Mouse (Mus musculus) midbrain, embryonic 11.5 days (tissue): ENCODE data around the gene Cdh6. TPM values are rescaled to one million over a fixed set of nuclear protein-coding genes. Genes with fewer than 3 reads are reported as not detected.
A peak's percentile ranks its signal among the peaks of the same experiment; 100 is the strongest.

ENCODE experiments used
- ATAC-seq: fragments of 200-750 bp; cut with Nextera tagmentation; 2 replicates; pipeline ENCODE4 v1.8.0; 2017; ENCODE audit warnings: moderate TSS enrichment, moderate library complexity; ENCODE audit not compliant: low FRiP score
- DNase-seq: peaks from one replicate; pipeline ENCODE4 v3.0.0; 2015; ENCODE audit warnings: low spot score; ENCODE audit errors: missing footprints
- H3K27ac ChIP-seq: fragments of 300-500 bp; sonication (generic); 2 replicates; pipeline ENCODE4 v1.5.1; 2014; ENCODE audit warnings: low read depth, low read length
- H3K27me3 ChIP-seq: fragments of 300-500 bp; sonication (generic); 2 replicates; pipeline ENCODE4 v1.6.1; 2014; ENCODE audit warnings: mild to moderate bottlenecking, low read length, moderate library complexity, mixed read lengths; ENCODE audit not compliant: control insufficient read depth, insufficient read depth
- H3K36me3 ChIP-seq: fragments of 300-500 bp; sonication (generic); 2 replicates; pipeline ENCODE4 v1.6.1; 2014; ENCODE audit warnings: mild to moderate bottlenecking, low read length, moderate library complexity, mixed read lengths; ENCODE audit not compliant: control insufficient read depth, insufficient read depth
- H3K4me1 ChIP-seq: fragments of 300-500 bp; sonication (generic); 2 replicates; pipeline ENCODE4 v1.6.1; 2014; ENCODE audit warnings: low read length; ENCODE audit not compliant: control insufficient read depth, insufficient read depth
- H3K4me2 ChIP-seq: fragments of 300-500 bp; sonication (generic); 2 replicates; pipeline ENCODE4 v1.6.1; 2014; ENCODE audit warnings: mild to moderate bottlenecking, moderate library complexity
- H3K4me3 ChIP-seq: fragments of 300-500 bp; sonication (generic); 2 replicates; pipeline ENCODE4 v1.5.1; 2014; ENCODE audit warnings: low read depth, low read length
- H3K9ac ChIP-seq: fragments of 300-500 bp; sonication (generic); 2 replicates; pipeline ENCODE4 v1.6.1; 2014; ENCODE audit warnings: low read length
- H3K9me3 ChIP-seq: fragments of 300-500 bp; sonication (generic); 2 replicates; pipeline ENCODE4 v1.6.1; 2016; ENCODE audit warnings: low read length; ENCODE audit not compliant: control insufficient read depth
- WGBS: fragments of 180-500 bp; shearing (Covaris S2); extraction: QIAGEN DNeasy Blood & Tissue Kit; methylation state at CpG from one replicate; pipeline ENCODE4 v1.1.7; 2014; 5-methylcytosine and 5-hydroxymethylcytosine counted together
- polyA plus RNA-seq: library from polyadenylated mRNA; unstranded; fragments of >200 nt; fragmentation: Nextera tagmentation; extraction: Ambion mirVana; gene quantifications from 2 replicates; pipeline ENCODE4 v1.2.1, GENCODE M21; 2014

Cdh6 gene
- polyA plus RNA-seq, 1 experiment from 2014 or later = 7.4 TPM

- no peak for DNase-seq
- 14% methylated on average over 1 of the region's 1 CpGs for WGBS
Measured at GRCm38 (mm10) chr15:13196237-13196636, 22.8 kb upstream of the Cdh6 start.

GRCm38 (mm10) chr15:13194048-13194447 lies 20.6 kb upstream of the Cdh6 start:
- H3K36me3 ChIP-seq = no peaks in the 10 kb centered on the region
- no peaks in the 10 kb centered on the region for H3K9me3 ChIP-seq
- no peaks in the 10 kb centered on the region for H3K4me1 ChIP-seq
- H3K4me3 ChIP-seq = no peak overlapping the region
- DNase-seq = peak; percentile 68
- no peaks in the 10 kb centered on the region for H3K27me3 ChIP-seq
- ATAC-seq = no peak
- no peak overlapping the region for H3K27ac ChIP-seq
- H3K9ac ChIP-seq = no peak overlapping the region
- no peak overlapping the region for H3K4me2 ChIP-seq

More at GRCm38 (mm10) chr15:13196237-13196636, 22.8 kb upstream of the Cdh6 start:
- Histone ChIP-seq H3K4me3 (no peak overlapping the region), H3K27ac (no peak overlapping the region), H3K4me2 (no peak overlapping the region), H3K27me3 (no peaks in the 10 kb centered on the region), H3K4me1 (no peaks in the 10 kb centered on the region), H3K9me3 (no peaks in the 10 kb centered on the region), H3K36me3 (no peaks in the 10 kb centered on the region), H3K9ac (no peak overlapping the region)
- ATAC-seq = no peak

GRCm38 (mm10) chr15:13193076-13193475 lies 19.6 kb upstream of the Cdh6 start:
- WGBS = 76% methylated on average over 11 of the region's 11 CpGs
- no peak for ATAC-seq
- H3K4me1 ChIP-seq = no peaks in the 10 kb centered on the region

GRCm38 (mm10) chr15:13183661-13184060 lies 10.2 kb upstream of the Cdh6 start:
- H3K36me3 ChIP-seq = no peaks in the 10 kb centered on the region
- ATAC-seq (no peak), DNase-seq (no peak)
- no peaks in the 10 kb centered on the region for H3K27me3 ChIP-seq
- no peaks in the 10 kb centered on the region for H3K9me3 ChIP-seq
- H3K9ac ChIP-seq = no peak overlapping the region
- 96% methylated on average over 5 of the region's 5 CpGs for WGBS
- no peak overlapping the region for H3K4me2 ChIP-seq
- H3K4me3 ChIP-seq = no peak overlapping the region
- H3K4me1 ChIP-seq = no peaks in the 10 kb centered on the region
- no peak overlapping the region for H3K27ac ChIP-seq

More at GRCm38 (mm10) chr15:13193076-13193475, 19.6 kb upstream of the Cdh6 start:
- no peak overlapping the region for H3K9ac ChIP-seq
- H3K36me3 ChIP-seq = no peaks in the 10 kb centered on the region
- no peaks in the 10 kb centered on the region for H3K9me3 ChIP-seq
- no peak overlapping the region for H3K27ac ChIP-seq
- H3K4me3 ChIP-seq = no peak overlapping the region
- H3K4me2 ChIP-seq = no peak overlapping the region
- DNase-seq = peak; percentile 75
- H3K27me3 ChIP-seq = no peaks in the 10 kb centered on the region

- Histone ChIP-seq H3K9ac (no peak overlapping the region), H3K36me3 (no peaks in the 10 kb centered on the region), H3K4me3 (no peak overlapping the region), H3K9me3 (no peaks in the 10 kb centered on the region), H3K27me3 (no peaks in the 10 kb centered on the region), H3K27ac (no peak overlapping the region), H3K4me2 (no peak overlapping the region), H3K4me1 (no peaks in the 10 kb centered on the region)
- WGBS = 51% methylated on average over 8 of the region's 8 CpGs
- DNase-seq = peak; percentile 61
- 0 out of 2 replicates have a peak, but pooled peaks have one; percentile 50 for ATAC-seq
Measured at GRCm38 (mm10) chr15:13181430-13181829, 8.0 kb upstream of the Cdh6 start.

GRCm38 (mm10) chr15:13181014-13181413 lies 7.5 kb upstream of the Cdh6 start:
- Histone ChIP-seq H3K27me3 (peaks cover 2% of the 10 kb centered on the region), H3K27ac (no peak overlapping the region), H3K9me3 (no peaks in the 10 kb centered on the region), H3K4me1 (no peaks in the 10 kb centered on the region), H3K36me3 (no peaks in the 10 kb centered on the region), H3K9ac (no peak overlapping the region), H3K4me2 (no peak overlapping the region), H3K4me3 (no peak overlapping the region)
- peak; percentile 88 for DNase-seq
- ATAC-seq = no peak
- WGBS = 56% methylated on average over 4 of the region's 4 CpGs

- WGBS = 17% methylated on average over 9 of the region's 9 CpGs
- Histone ChIP-seq H3K9me3 (no peaks in the 10 kb centered on the region), H3K27ac (no peak overlapping the region), H3K4me3 (no peak overlapping the region), H3K27me3 (peaks cover 7% of the 10 kb centered on the region), H3K4me1 (peaks cover 12% of the 10 kb centered on the region), H3K4me2 (no peak overlapping the region), H3K36me3 (no peaks in the 10 kb centered on the region), H3K9ac (no peak overlapping the region)
- ATAC-seq (no peak), DNase-seq (peak; percentile 89)
Measured at GRCm38 (mm10) chr15:13175978-13176377, 2.5 kb upstream of the Cdh6 start.

- peaks cover 7% of the 10 kb centered on the region for H3K27me3 ChIP-seq
- H3K4me1 ChIP-seq = peaks cover 12% of the 10 kb centered on the region
- H3K36me3 ChIP-seq = no peaks in the 10 kb centered on the region
- no peak for DNase-seq
- H3K4me3 ChIP-seq = no peak overlapping the region; the same call in 1 of the 2 replicates
- no peak overlapping the region for H3K9ac ChIP-seq
- H3K9me3 ChIP-seq = no peaks in the 10 kb centered on the region
- ATAC-seq = no peak
- WGBS = 10% methylated on average over 6 of the region's 6 CpGs
- peak overlapping the region; percentile 72 for H3K4me2 ChIP-seq
- no peak overlapping the region for H3K27ac ChIP-seq
Measured at GRCm38 (mm10) chr15:13174618-13174980, 1.1 kb upstream of the Cdh6 start.

GRCm38 (mm10) chr15:13173840-13174617 lies 554 bp upstream of the Cdh6 start:
- Histone ChIP-seq H3K27ac (no peak overlapping the region), H3K4me3 (peak overlapping the region; percentile 70), H3K9ac (peak overlapping the region; percentile 43), H3K4me2 (peak overlapping the region; percentile 72), H3K4me1 (peaks cover 12% of the 10 kb centered on the region), H3K9me3 (no peaks in the 10 kb centered on the region), H3K36me3 (no peaks in the 10 kb centered on the region), H3K27me3 (peaks cover 7% of the 10 kb centered on the region)
- under 1% methylated on average over 27 of the region's 27 CpGs for WGBS
- ATAC-seq (peak; percentile 26), DNase-seq (peak; percentile 94)
